Mouse (Mus musculus) heart, adult 2 months (tissue): ENCODE results near the gene Sorbs1.

Experiments used
- CTCF ChIP-seq: fragments of 200-600 bp; IDR thresholded peaks from 2 replicates; pipeline ENCODE4 v1.8.1; 2022; ENCODE audit warnings: antibody characterized with exemption, mild to moderate bottlenecking, moderate library complexity
- EP300 ChIP-seq: fragments of 200-500 bp; IDR thresholded peaks from 2 replicates; pipeline ENCODE4 v1.6.1; 2011; ENCODE audit warnings: low read depth, low read length, control low read depth; ENCODE audit not compliant: insufficient read depth
- POLR2A ChIP-seq: fragments of 200-500 bp; IDR thresholded peaks from 2 replicates; pipeline ENCODE4 v1.6.1; 2011; ENCODE audit warnings: mild to moderate bottlenecking, low read depth, low read length, control low read depth; ENCODE audit not compliant: insufficient read depth

GRCm38 (mm10) chr19:40544856-40545255, 31.3 kb upstream of the Sorbs1 start:
- TF ChIP-seq POLR2A, result no peak
- TF ChIP-seq CTCF, result no peak; the same call in 1 of the 2 replicates
- peak; percentile 97 for TF ChIP-seq EP300
